Mouse (Mus musculus) cerebellum, adult 11-12 months (tissue): ENCODE measurements at regions not wholly inside any gene's neighbourhood (a gene's known extent, or its start where the extent isn't known, plus 50 kb on each side); places are given as distances from the start of the nearest gene placed in this dataset.
A peak's percentile ranks its signal among the peaks of the same experiment; 100 is the strongest.

Experiments used
- DNase-seq: peaks from one replicate; pipeline ENCODE4 v3.0.0; 2022

GRCm38 (mm10) chr7:90030486-90031250 lies 49.9 kb upstream of the Eed start:
- no peak for DNase-seq

- DNase-seq = no peak
Measured at GRCm38 (mm10) chr7:90033086-90033485, 52.3 kb upstream of the Eed start.

DNA sequence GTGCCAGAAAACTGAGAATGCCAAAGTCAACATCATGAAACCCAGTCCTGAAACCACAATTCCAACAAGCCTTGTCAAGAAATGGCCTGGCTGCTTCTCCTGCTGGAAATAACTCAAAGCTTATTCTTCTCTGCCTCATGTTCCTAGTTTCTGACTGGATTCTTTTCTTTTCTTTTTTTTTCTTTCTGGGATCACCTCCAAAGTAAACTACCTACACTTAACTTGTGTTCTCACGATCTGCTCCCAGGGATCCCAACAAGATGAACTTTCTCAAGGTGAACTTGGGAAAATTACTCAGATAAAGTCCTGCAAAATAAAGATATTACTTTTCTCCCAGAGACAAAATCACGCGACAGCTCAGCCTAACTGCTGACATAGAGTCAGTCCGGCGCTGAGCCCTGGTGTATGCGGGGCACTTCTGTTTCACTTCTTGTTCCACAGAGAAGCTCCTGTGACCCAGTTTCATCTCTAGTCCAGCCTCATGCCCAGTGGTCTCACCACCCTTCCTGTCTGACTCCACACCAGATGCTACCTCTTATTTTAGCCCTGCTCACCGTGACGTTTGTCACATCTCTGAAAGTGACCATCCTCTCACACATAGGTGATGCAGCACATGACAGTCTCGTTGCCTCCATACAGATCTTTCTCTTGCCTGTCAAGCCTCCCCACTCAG lies 53.0 kb upstream of the Eed start:
- DNase-seq = no peak

GRCm38 (mm10) chr7:90034498-90034897 lies 53.7 kb upstream of the Eed start:
- DNase-seq = no peak

DNA sequence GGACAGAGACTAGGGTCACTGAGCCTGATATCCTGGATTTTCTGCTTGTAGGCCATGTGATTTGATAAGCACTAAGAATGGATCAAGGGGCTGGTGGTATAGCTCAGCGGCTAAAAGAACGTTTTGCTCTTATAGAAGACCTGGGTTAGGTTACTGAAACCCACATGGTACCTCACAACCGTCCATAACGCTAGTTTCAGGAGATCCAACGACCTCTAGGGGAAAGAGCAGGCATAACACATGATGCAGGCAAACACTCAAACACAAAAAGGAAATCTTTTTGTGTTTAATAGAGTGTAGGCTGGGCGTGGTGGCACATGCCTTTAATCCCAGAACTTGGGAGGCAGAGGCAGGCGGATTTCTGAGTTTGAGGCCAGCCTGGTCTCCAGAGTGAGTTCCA lies 54.6 kb upstream of the Eed start:
- no peak for DNase-seq

GRCm38 (mm10) chr7:90037736-90038135 lies 57.0 kb upstream of the Eed start:
- no peak for DNase-seq

GRCm38 (mm10) chr7:90039504-90039903 lies 58.7 kb upstream of the Eed start:
- DNase-seq = no peak

DNA sequence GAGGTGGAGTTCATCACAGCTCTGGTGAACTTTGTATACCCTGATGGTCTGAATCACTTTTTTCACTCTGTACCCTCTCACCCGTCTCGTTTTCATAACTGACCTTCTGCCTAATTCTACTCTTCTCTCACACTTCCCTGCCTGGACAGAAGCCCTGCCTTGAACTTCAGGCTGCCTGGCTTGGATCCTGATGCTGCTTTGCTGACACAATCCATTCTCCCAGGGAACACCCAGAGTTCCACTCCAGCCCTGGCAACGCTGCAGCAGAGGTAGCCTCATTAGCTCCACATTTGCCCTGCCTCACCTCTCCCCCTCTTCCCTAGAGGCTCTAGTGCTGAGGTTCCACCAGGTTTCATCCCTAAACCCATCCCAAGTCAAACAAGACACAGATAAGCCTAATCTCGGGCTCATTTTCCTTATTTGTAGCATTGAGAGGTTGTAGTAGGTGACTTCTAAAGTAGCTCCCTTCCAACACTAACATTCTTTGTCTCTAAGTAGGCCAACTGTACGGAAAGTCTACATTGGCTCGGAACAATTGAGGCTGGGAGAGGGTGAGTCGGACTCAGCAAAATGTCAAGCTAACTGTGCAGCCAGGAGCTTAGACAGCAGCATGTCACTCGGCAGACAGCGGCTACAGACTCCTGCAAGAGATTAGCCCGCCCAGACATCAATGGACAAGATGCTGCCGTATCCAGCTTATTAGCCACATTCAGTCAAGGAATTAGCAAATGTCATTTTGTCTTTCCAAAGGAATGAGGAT lies 60.0 kb upstream of the Eed start:
- DNase-seq = no peak

GRCm38 (mm10) chr7:90041565-90042024 lies 60.8 kb upstream of the Eed start:
- DNase-seq = no peak

GRCm38 (mm10) chr7:90042364-90042763 lies 61.6 kb upstream of the Eed start:
- DNase-seq = no peak

DNA sequence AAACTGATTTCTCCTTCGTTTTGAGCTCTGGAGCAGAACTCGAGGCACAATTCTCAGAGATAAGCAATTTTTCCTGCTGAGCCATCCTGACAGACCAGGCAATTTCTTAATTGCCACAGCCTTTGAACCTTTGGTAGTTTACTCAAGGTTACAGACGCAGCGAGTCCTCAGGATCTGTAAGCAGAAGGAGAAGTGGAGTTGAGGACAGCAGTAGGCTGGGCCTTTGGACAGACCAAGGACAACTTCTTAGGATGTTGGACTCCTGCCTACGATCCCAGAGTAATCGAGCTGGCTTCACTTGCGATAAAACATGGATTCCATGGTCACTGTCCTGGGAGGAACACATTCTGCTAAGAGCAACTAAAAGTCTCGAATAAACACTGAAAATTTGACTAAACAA lies 62.7 kb upstream of the Eed start:
- no peak for DNase-seq

- no peak for DNase-seq
Measured at GRCm38 (mm10) chr7:90044100-90044698, 63.4 kb upstream of the Eed start.

- DNase-seq = peak; percentile 28
Measured at GRCm38 (mm10) chr7:90045208-90045800, 64.5 kb upstream of the Eed start.

- DNase-seq = no peak
Measured at GRCm38 (mm10) chr7:90046228-90046627, 65.4 kb upstream of the Eed start.

GRCm38 (mm10) chr7:90046862-90047261 lies 66.1 kb upstream of the Eed start:
- no peak for DNase-seq

DNA sequence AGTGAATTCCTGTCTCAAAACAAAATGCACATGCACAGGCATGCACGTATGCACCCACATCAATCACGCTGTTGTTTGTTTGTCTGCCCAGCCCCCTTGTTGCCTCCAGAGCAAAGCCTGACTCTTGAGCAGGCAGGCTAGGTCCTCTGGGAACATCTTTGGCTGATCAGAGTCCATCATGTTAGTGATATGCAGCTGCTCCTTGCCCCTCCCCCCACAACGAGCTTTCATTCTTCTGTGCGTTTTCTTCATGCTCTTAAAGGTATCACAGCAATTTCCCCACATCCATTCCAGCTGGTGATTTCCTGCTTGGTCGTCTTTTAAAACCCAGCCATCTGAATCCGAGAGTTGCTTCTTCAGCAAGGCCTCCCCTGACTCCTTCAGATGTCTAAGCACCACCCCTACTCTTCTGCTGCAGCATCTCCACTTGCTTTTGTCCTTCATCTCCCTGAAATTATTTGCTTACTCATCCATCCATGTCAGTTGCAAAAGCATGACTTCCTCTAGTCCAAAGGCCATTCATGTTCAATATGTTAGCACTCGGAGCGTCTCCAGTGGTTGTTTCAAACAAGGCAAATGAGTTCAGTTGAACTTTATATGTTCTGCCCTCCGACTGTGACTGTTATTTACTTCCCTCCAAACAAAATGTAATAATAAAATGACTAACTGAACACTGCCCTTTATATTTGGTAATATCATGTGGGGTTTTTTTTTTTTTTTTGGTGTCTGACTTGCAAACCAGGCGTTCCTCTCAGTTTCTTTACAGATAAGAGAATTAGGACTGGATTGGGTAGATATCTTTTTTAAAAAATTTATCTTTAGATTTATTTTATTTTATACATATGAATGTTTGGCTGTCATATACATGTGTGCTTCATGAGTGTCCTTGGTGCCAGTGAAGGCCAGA lies 67.9 kb upstream of the Eed start:
- DNase-seq = no peak

- no peak for DNase-seq
Measured at GRCm38 (mm10) chr7:90049831-90050237, 69.1 kb upstream of the Eed start.

GRCm38 (mm10) chr7:90054795-90055511 lies 74.2 kb upstream of the Eed start:
- DNase-seq = peak; percentile 89

GRCm38 (mm10) chr7:90057947-90058346 lies 72.1 kb upstream of the Picalm start:
- no peak for DNase-seq

- DNase-seq = no peak
Measured at GRCm38 (mm10) chr7:90058636-90059035, 71.4 kb upstream of the Picalm start.

DNA sequence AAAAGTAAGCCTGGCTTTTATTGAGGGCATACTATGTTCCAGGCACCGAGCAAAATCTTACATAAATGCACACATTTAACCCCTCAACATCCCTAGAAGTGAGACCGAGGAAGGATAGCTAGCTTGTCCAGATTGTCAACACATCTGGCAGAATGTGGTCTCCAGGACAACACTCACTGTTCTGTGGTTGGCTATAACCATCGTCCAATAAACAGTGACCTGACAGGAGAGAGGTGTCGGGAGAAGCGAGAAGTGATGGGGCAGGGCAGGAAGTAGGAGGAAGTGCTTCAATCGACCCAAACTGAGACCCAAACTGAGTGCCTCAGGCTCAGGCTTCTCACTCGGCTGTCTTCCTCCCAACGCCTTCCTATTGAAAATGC lies 70.8 kb upstream of the Picalm start:
- DNase-seq = no peak
